Mouse (Mus musculus) limb, embryonic 12.5 days (tissue): ENCODE results near the gene Rbfox3. TPM values are rescaled to one million over a fixed set of nuclear protein-coding genes. Genes with fewer than 3 reads are reported as not detected.

Experiments used
- ATAC-seq: fragments of 200-750 bp; cut with Nextera tagmentation; 2 replicates; pipeline ENCODE4 v1.8.0; 2017; ENCODE audit warnings: low read depth, moderate TSS enrichment; ENCODE audit not compliant: insufficient number of reproducible peaks, insufficient read depth, low FRiP score, low TSS enrichment
- H3K27ac ChIP-seq: fragments of 300-500 bp; sonication (generic); 2 replicates; pipeline ENCODE4 v1.5.1; 2016; ENCODE audit warnings: mild to moderate bottlenecking, moderate library complexity
- H3K27me3 ChIP-seq: fragments of 300-500 bp; sonication (generic); 2 replicates; pipeline ENCODE4 v1.6.1; 2016; ENCODE audit warnings: mild to moderate bottlenecking, moderate library complexity
- H3K36me3 ChIP-seq: fragments of 300-500 bp; sonication (generic); 2 replicates; pipeline ENCODE4 v1.6.1; 2016; ENCODE audit warnings: mild to moderate bottlenecking, moderate library complexity
- H3K4me1 ChIP-seq: fragments of 300-500 bp; sonication (generic); replicated peaks from 2 replicates; pipeline ENCODE4 v1.6.1; 2016
- H3K4me2 ChIP-seq: fragments of 300-500 bp; sonication (generic); 2 replicates; pipeline ENCODE4 v1.6.1; 2016; ENCODE audit warnings: mild to moderate bottlenecking, moderate library complexity
- H3K4me3 ChIP-seq: fragments of 300-500 bp; sonication (generic); replicated peaks from 2 replicates; pipeline ENCODE4 v1.5.1; 2016; ENCODE audit warnings: mild to moderate bottlenecking
- H3K9ac ChIP-seq: fragments of 300-500 bp; sonication (generic); replicated peaks from 2 replicates; pipeline ENCODE4 v1.6.1; 2016; ENCODE audit warnings: mild to moderate bottlenecking, moderate library complexity
- H3K9me3 ChIP-seq: fragments of 300-500 bp; sonication (generic); 2 replicates; pipeline ENCODE4 v1.6.1; 2016; ENCODE audit warnings: mild to moderate bottlenecking, moderate library complexity
- WGBS: fragments of 180-500 bp; shearing (Covaris S2); methylation state at CpG from one replicate; pipeline ENCODE4 v1.1.7; 2016; 5-methylcytosine and 5-hydroxymethylcytosine counted together
- polyA plus RNA-seq: library from polyadenylated mRNA; unstranded; fragments of >200 nt; fragmentation: Nextera tagmentation; extraction: Ambion mirVana; gene quantifications from 2 replicates; pipeline ENCODE4 v1.2.1, GENCODE M21; 2016

Rbfox3 gene
- polyA plus RNA-seq, 1 experiment from 2014 or later = 3.9 TPM

GRCm38 (mm10) chr11:118860812-118861211 is 50.6 kb downstream of the Rbfox3 start:
- 85% methylated on average over 8 of the region's 8 CpGs for WGBS
- H3K4me1 ChIP-seq = peaks cover 4% of the 10 kb centered on the region; the same call in 1 of the 2 replicates
- ATAC-seq = no peak
- no peaks in the 10 kb centered on the region for H3K27me3 ChIP-seq
- H3K9ac ChIP-seq = no peak overlapping the region
- no peaks in the 10 kb centered on the region for H3K36me3 ChIP-seq
- no peak overlapping the region for H3K4me3 ChIP-seq
- H3K9me3 ChIP-seq = 0 out of 2 replicates have a peak, but pooled peaks cover 8% of the 10 kb centered on the region
- H3K27ac ChIP-seq = no peak overlapping the region
- no peak overlapping the region for H3K4me2 ChIP-seq

GRCm38 (mm10) chr11:118859839-118860238 is 51.6 kb downstream of the Rbfox3 start:
- no peak overlapping the region for H3K4me3 ChIP-seq
- H3K27me3 ChIP-seq = no peaks in the 10 kb centered on the region
- 84% methylated on average over 5 of the region's 5 CpGs for WGBS
- H3K9ac ChIP-seq = no peak overlapping the region
- H3K27ac ChIP-seq = no peak overlapping the region
- H3K4me2 ChIP-seq = no peak overlapping the region
- ATAC-seq = no peak
- H3K36me3 ChIP-seq = no peaks in the 10 kb centered on the region
- peaks cover 4% of the 10 kb centered on the region; the same call in 1 of the 2 replicates for H3K4me1 ChIP-seq
- H3K9me3 ChIP-seq = 0 out of 2 replicates have a peak, but pooled peaks cover 8% of the 10 kb centered on the region

- no peak for ATAC-seq
- Histone ChIP-seq H3K27ac (no peak overlapping the region), H3K9ac (no peak overlapping the region), H3K36me3 (no peaks in the 10 kb centered on the region), H3K4me1 (peaks cover 4% of the 10 kb centered on the region; the same call in 1 of the 2 replicates), H3K4me3 (no peak overlapping the region), H3K9me3 (0 out of 2 replicates have a peak, but pooled peaks cover 8% of the 10 kb centered on the region), H3K27me3 (no peaks in the 10 kb centered on the region), H3K4me2 (no peak overlapping the region)
- 77% methylated on average over 11 of the region's 11 CpGs for WGBS
These were observed 53.1 kb downstream of the Rbfox3 start for GRCm38 (mm10) chr11:118858305-118858704.

- ATAC-seq = no peak
These were observed 60.0 kb downstream of the Rbfox3 start for GRCm38 (mm10) chr11:118851391-118851790.

GRCm38 (mm10) chr11:118847986-118848385 is 63.4 kb downstream of the Rbfox3 start:
- no peak for ATAC-seq
- no peaks in the 10 kb centered on the region for H3K9me3 ChIP-seq
- no peak overlapping the region for H3K4me2 ChIP-seq
- H3K27me3 ChIP-seq = no peaks in the 10 kb centered on the region
- H3K4me1 ChIP-seq = 0 out of 2 replicates have a peak, but pooled peaks cover 5% of the 10 kb centered on the region
- H3K4me3 ChIP-seq = no peak overlapping the region
- 81% methylated on average over 7 of the region's 7 CpGs for WGBS
- no peak overlapping the region for H3K27ac ChIP-seq
- no peak overlapping the region for H3K9ac ChIP-seq
- no peaks in the 10 kb centered on the region for H3K36me3 ChIP-seq

More at GRCm38 (mm10) chr11:118851391-118851790, 60.0 kb downstream of the Rbfox3 start:
- Histone ChIP-seq H3K4me1 (0 out of 2 replicates have a peak, but pooled peaks cover 5% of the 10 kb centered on the region), H3K36me3 (no peaks in the 10 kb centered on the region), H3K27ac (no peak overlapping the region), H3K9me3 (no peaks in the 10 kb centered on the region), H3K4me3 (no peak overlapping the region), H3K27me3 (no peaks in the 10 kb centered on the region), H3K9ac (no peak overlapping the region), H3K4me2 (no peak overlapping the region)
- 71% methylated on average over 6 of the region's 6 CpGs for WGBS

- no peak overlapping the region for H3K4me3 ChIP-seq
- H3K27ac ChIP-seq = no peak overlapping the region
- H3K4me2 ChIP-seq = no peak overlapping the region
- 87% methylated on average over 5 of the region's 5 CpGs for WGBS
- no peak overlapping the region for H3K9ac ChIP-seq
- no peak for ATAC-seq
- H3K36me3 ChIP-seq = no peaks in the 10 kb centered on the region
- H3K4me1 ChIP-seq = no peaks in the 10 kb centered on the region
- no peaks in the 10 kb centered on the region for H3K9me3 ChIP-seq
- no peaks in the 10 kb centered on the region for H3K27me3 ChIP-seq
These were observed 70.4 kb downstream of the Rbfox3 start for GRCm38 (mm10) chr11:118840992-118841391.

GRCm38 (mm10) chr11:118838167-118838566 is 73.2 kb downstream of the Rbfox3 start:
- H3K9me3 ChIP-seq = no peaks in the 10 kb centered on the region
- WGBS = 57% methylated on average over 4 of the region's 4 CpGs
- H3K9ac ChIP-seq = no peak overlapping the region
- H3K36me3 ChIP-seq = no peaks in the 10 kb centered on the region
- no peak overlapping the region for H3K4me2 ChIP-seq
- H3K27me3 ChIP-seq = no peaks in the 10 kb centered on the region
- H3K4me1 ChIP-seq = no peaks in the 10 kb centered on the region
- H3K4me3 ChIP-seq = no peak overlapping the region
- no peak overlapping the region for H3K27ac ChIP-seq
- no peak for ATAC-seq

- WGBS = 75% methylated on average over 4 of the region's 4 CpGs
- Histone ChIP-seq H3K4me1 (no peaks in the 10 kb centered on the region), H3K36me3 (no peaks in the 10 kb centered on the region), H3K27ac (no peak overlapping the region), H3K9me3 (no peaks in the 10 kb centered on the region), H3K4me2 (no peak overlapping the region), H3K9ac (no peak overlapping the region), H3K4me3 (no peak overlapping the region), H3K27me3 (no peaks in the 10 kb centered on the region)
- ATAC-seq = no peak
These were observed 74.5 kb downstream of the Rbfox3 start for GRCm38 (mm10) chr11:118836889-118837288.

- Histone ChIP-seq H3K27me3 (no peaks in the 10 kb centered on the region), H3K27ac (no peak overlapping the region), H3K36me3 (no peaks in the 10 kb centered on the region), H3K9me3 (no peaks in the 10 kb centered on the region), H3K9ac (no peak overlapping the region), H3K4me3 (no peak overlapping the region), H3K4me2 (no peak overlapping the region), H3K4me1 (no peaks in the 10 kb centered on the region)
- ATAC-seq = no peak
- 71% methylated on average over 10 of the region's 10 CpGs for WGBS
These were observed 78.5 kb downstream of the Rbfox3 start for GRCm38 (mm10) chr11:118832793-118833481.

GRCm38 (mm10) chr11:118831730-118832129 is 79.7 kb downstream of the Rbfox3 start:
- Histone ChIP-seq H3K4me1 (no peaks in the 10 kb centered on the region), H3K36me3 (no peaks in the 10 kb centered on the region), H3K9me3 (no peaks in the 10 kb centered on the region), H3K4me2 (no peak overlapping the region), H3K4me3 (no peak overlapping the region), H3K27ac (no peak overlapping the region), H3K27me3 (no peaks in the 10 kb centered on the region), H3K9ac (no peak overlapping the region)
- WGBS = 60% methylated on average over 7 of the region's 7 CpGs
- no peak for ATAC-seq

- WGBS = 60% methylated on average over 25 of the region's 25 CpGs
- H3K4me1 ChIP-seq = peaks cover 5% of the 10 kb centered on the region; the same call in 1 of the 2 replicates
These were observed 85.9 kb downstream of the Rbfox3 start for GRCm38 (mm10) chr11:118825280-118826094.

More at GRCm38 (mm10) chr11:118825280-118826094, 85.9 kb downstream of the Rbfox3 start:
- H3K9ac ChIP-seq = no peak overlapping the region
- no peak overlapping the region for H3K4me3 ChIP-seq
- no peaks in the 10 kb centered on the region for H3K36me3 ChIP-seq
- ATAC-seq = no peak
- H3K9me3 ChIP-seq = no peaks in the 10 kb centered on the region
- no peak overlapping the region for H3K27ac ChIP-seq
- no peaks in the 10 kb centered on the region for H3K27me3 ChIP-seq
- H3K4me2 ChIP-seq = no peak overlapping the region
